Mouse (Mus musculus) lung, adult 2 months (tissue): ENCODE measurements around the gene Nav1. TPM values are rescaled to one million over a fixed set of nuclear protein-coding genes. Genes with fewer than 3 reads are reported as not detected.
A peak's percentile ranks its signal among the peaks of the same experiment; 100 is the strongest.

Experiments used
- DNase-seq: peaks from one replicate; pipeline ENCODE4 v3.0.0; 2022
- H3K4me1 ChIP-seq: fragments of 200-500 bp; 2 replicates; pipeline ENCODE4 v1.6.1; 2011; ENCODE audit warnings: low read length; ENCODE audit not compliant: control insufficient read depth, insufficient read depth
- H3K4me3 ChIP-seq: fragments of 200-500 bp; replicated peaks from 2 replicates; pipeline ENCODE3; 2011; ENCODE audit warnings: low read depth, mild to moderate bottlenecking, control low read depth, low read length; ENCODE audit errors: extremely low read depth
- CTCF ChIP-seq: fragments of 200-500 bp; IDR thresholded peaks from 2 replicates; pipeline ENCODE4 v1.5.1; 2011; ENCODE audit warnings: mild to moderate bottlenecking, low read length, control low read depth; ENCODE audit not compliant: insufficient read depth
- POLR2A ChIP-seq: fragments of 200-500 bp; IDR thresholded peaks from 2 replicates; pipeline ENCODE4 v1.6.1; 2011; ENCODE audit warnings: low read depth, mild to moderate bottlenecking, control low read depth, low read length, borderline replicate concordance; ENCODE audit errors: extremely low read depth
- WGBS: fragments of 180-500 bp; shearing (Covaris S2); methylation state at CpG from one replicate; pipeline ENCODE4 v1.1.7; 2018; 5-methylcytosine and 5-hydroxymethylcytosine counted together
- polyA plus RNA-seq: library from polyadenylated mRNA; depleted of rRNA; stranded (reverse); fragments of >200 nt; gene quantifications from 2 replicates; pipeline ENCODE4 v1.2.3, GENCODE M21; 2012

Nav1 gene
- polyA plus RNA-seq, 1 experiment = 21.2 TPM

- WGBS = 66% methylated on average over 10 of the region's 10 CpGs
- no peak for DNase-seq
- Histone ChIP-seq H3K4me1 (no peaks in the 10 kb centered on the region), H3K4me3 (no peak overlapping the region)
- TF ChIP-seq CTCF = peak; percentile 54
- TF ChIP-seq POLR2A = no peak
Measured at GRCm38 (mm10) chr1:135452259-135452658, 154.8 kb downstream of the Nav1 start.

DNA sequence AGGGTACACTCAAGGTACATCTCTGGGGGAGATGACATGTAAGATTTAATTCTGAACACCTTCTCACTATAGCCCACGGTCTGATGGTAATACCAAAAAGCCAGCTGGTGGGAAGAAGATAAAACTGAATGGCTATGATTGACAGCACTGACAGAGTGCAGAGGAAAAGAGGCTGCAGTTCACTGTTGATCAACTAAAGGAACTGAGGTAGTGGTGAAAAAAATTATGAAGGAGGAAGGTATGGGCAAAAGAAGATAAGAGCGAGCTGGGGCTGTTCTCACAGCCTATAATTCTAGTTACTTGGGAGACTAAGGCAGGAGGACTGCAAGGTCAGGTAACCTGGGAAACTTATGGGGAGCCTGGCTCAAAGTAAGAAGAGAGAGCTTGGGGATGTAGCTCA, 155.7 kb downstream of the Nav1 start:
- H3K4me1 ChIP-seq = no peaks in the 10 kb centered on the region
- no peak for DNase-seq
- H3K4me3 ChIP-seq = no peak overlapping the region
- TF ChIP-seq CTCF (no peak), POLR2A (no peak)
- 94% methylated on average over 2 of the region's 2 CpGs for WGBS

- H3K4me3 ChIP-seq = no peak overlapping the region
- no peaks in the 10 kb centered on the region for H3K4me1 ChIP-seq
- no peak for DNase-seq
- TF ChIP-seq POLR2A (no peak), CTCF (no peak)
- 91% methylated on average over 8 of the region's 8 CpGs for WGBS
Measured at GRCm38 (mm10) chr1:135449876-135450275, 157.2 kb downstream of the Nav1 start.

GRCm38 (mm10) chr1:135448940-135449339, 158.2 kb downstream of the Nav1 start:
- DNase-seq = no peak
- no peak overlapping the region for H3K4me3 ChIP-seq
- no peaks in the 10 kb centered on the region for H3K4me1 ChIP-seq
- WGBS = 86% methylated on average over 5 of the region's 5 CpGs
- TF ChIP-seq CTCF = no peak
- TF ChIP-seq POLR2A = no peak

DNA sequence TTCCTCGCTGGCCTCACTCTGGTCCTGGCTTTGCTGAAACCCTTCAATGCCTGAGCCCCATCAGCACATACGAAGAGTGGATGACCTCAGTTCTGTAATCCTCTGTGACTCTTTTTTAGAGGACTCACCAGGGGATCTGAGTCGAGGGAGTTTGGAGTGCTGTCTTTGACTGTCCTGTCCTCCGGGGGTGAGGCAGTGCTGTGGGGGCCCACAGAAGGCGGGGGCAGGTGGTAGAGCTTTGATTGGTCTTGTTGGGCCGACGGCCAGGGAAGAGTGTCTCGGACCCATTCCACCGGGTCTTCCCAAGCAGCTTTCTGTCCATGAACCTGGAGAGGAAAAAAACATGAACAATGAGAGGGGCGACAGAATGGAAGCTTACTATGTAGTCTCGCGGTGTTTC, 163.6 kb downstream of the Nav1 start:
- TF ChIP-seq POLR2A = no peak
- TF ChIP-seq CTCF = no peak
- WGBS = 93% methylated on average over 12 of the region's 12 CpGs
- DNase-seq = no peak
- H3K4me3 ChIP-seq = no peak overlapping the region
- H3K4me1 ChIP-seq = no peaks in the 10 kb centered on the region

- no peak for TF ChIP-seq CTCF
- TF ChIP-seq POLR2A = no peak
- H3K4me1 ChIP-seq = no peaks in the 10 kb centered on the region
- H3K4me3 ChIP-seq = no peak overlapping the region
- DNase-seq = no peak
- 95% methylated on average over 3 of the region's 3 CpGs for WGBS
Measured at GRCm38 (mm10) chr1:135441861-135442260, 165.2 kb downstream of the Nav1 start.

DNA sequence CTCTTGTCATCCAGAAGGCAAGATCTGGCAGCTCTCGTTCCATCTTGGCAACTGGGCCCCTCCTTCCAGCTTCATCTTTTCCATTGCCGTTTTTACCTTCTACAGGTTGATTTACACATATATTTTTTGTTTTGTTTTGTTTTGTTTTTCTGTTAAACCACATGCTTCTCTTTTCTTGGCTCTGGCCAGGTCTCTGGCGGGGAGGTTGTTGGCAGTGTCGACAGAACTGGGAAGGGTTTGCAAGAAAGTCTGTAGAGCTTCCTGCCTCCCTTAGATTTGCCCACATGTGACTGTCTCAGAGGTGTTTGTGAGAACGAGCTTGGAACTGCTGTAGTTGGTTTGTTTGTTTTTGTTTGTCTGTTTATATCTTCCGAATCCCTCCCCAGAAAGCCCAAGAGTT, 166.1 kb downstream of the Nav1 start:
- no peak for DNase-seq
- no peak for TF ChIP-seq POLR2A
- TF ChIP-seq CTCF = no peak
- Histone ChIP-seq H3K4me3 (no peak overlapping the region), H3K4me1 (no peaks in the 10 kb centered on the region)
- WGBS = 74% methylated on average over 6 of the region's 6 CpGs

- DNase-seq = no peak
- 86% methylated on average over 6 of the region's 6 CpGs for WGBS
- H3K4me3 ChIP-seq = no peak overlapping the region
- no peaks in the 10 kb centered on the region for H3K4me1 ChIP-seq
- TF ChIP-seq POLR2A = no peak
- TF ChIP-seq CTCF = no peak
Measured at GRCm38 (mm10) chr1:135438801-135439200, 168.3 kb downstream of the Nav1 start.

DNA sequence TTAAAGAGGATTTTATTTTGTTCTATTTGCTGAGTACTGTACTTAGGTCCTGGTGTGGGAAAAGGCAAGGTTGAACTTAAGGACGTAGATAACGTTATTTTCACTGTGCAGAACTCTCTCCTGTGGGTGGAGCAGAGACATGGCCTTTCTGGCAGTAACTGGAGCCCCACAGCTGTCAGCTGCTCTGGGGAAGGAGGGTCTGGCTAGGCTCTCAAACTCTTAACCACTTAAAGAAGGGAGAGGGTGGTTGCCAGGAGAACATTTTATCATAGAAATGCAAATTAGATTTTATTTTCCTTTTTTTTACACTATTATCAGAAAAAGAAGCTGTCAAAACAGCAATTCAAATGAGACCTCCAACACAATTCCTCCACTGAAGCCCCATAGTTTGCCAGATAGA, 171.3 kb downstream of the Nav1 start:
- Histone ChIP-seq H3K4me3 (no peak overlapping the region), H3K4me1 (peaks cover under 1% of the 10 kb centered on the region; the same call in 1 of the 2 replicates)
- DNase-seq = no peak
- WGBS = 21% methylated on average over 2 of the region's 2 CpGs
- TF ChIP-seq CTCF = no peak
- no peak for TF ChIP-seq POLR2A

DNA sequence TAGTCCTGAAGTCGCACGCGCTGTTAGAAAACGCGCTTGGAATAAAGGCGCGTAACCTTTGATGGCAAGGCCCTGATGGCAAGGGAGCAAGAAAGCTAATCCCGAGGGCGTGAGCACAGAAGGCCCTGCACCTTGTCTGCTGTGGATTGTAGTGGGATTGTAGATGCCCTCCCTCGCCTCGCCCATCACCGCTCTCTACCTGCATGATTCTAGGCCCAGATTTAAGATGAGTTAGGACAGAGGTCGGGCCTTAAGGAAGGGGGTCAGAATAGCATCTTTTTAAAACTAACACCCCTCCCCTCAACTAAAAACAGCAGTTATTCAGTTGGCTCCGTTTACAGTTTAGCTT, 176.5 kb downstream of the Nav1 start:
- WGBS = 1% methylated on average over 14 of the region's 14 CpGs
- no peak for DNase-seq

More for the DNA sequence above, 176.5 kb downstream of the Nav1 start:
- TF ChIP-seq POLR2A (no peak), CTCF (no peak)
- H3K4me3 ChIP-seq = peak overlapping the region; percentile 63
- H3K4me1 ChIP-seq = peaks cover 3% of the 10 kb centered on the region
